Mouse (Mus musculus) cerebellum, adult 18-20 months (tissue): ENCODE results near the gene Actl6b.
"Not testable (repeated sequence)": the region's sequence is repeated elsewhere in the genome, so short reads cannot be mapped to it uniquely, and the experiment has no call there.

Experiments used
- DNase-seq, 2 experiments: peaks; one replicate each; pipeline ENCODE4 v3.0.0; 2021

Gene Actl6b

DNA sequence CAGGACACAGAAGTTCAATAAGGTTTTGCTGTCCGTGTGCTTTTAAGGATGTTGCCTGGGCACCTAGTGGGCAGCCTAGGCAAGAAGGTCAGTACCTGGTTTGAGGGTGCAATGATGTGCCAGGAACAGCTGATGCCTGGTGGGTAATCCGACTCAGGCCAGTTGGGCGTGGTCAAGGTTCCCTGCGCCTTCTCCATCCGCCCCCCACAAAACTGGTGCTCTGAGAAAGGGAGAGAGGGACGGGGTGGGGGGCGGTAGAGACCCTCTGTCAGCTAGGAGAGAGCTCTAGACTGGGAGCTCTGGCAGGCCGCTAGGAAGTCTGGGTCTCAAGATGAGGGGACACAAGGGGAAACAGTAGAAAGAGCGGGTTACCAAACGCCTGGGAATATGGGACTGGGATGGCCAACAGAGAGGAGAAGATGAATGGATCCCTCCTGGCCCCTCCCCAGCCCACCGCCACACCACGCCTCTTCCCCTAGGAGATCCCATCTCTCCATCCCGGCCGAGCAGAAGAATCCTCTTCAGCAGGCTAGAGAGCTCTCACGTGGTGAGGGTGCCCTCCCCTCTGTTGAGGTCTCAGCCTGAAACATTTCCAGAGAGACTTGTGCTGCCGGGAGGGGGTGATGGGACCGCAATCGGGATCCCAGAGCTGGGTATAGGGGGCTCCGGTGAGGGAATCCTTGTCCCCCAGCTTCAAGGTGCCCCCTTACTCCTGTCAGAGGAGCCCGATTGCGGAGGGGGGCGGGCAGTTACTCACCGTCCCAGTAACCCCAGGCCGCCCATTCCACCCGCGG, 54.7 kb downstream of the Actl6b start:
- no peak for DNase-seq

DNA sequence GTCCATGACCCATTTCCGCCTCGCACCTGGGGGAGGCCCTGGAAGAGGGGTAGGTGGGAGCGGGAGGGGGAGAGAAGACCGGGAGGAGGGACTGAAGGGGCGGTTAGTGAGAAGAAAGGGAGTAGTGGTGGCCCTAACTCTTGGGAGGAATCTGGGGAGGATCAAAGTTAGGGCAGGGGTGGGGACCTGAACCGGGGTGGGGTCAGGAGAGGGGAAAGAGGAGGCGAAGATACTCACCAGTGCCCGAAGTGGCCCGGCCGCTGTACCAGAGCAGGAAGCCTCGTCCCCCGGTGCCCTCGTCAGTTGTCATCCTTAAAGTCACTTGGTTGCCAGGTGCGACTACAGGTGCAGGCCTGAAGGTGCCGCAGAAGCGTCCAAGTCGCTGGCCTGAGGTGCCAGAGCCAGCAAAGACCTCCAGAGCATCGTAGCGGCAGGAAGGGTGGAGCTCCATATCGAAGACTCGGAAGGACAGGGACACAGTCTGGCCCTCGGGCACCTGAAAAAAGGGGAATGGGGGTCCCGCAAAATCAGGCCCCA, 55.4 kb downstream of the Actl6b start:
- no peak for DNase-seq

DNA sequence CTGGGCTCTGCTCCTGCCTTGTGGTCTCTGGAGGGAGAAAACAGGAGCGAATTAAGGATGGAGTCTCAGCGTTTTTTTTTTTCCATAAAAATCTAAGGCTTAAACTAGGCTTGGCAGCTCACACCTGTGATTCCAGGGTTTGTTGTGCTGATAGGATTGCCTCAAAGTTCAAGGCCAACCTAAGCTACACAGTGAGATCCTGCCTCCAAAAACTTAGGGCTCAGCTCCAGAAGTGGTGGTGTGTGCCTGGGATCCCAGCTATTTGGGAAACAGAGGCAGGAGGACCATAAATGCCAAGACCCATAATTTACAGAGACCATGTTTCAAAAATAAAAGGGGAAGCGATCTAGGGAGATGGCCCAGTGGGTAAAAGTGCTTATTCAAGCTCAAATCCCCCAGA, 56.0 kb downstream of the Actl6b start:
- DNase-seq, result no peak

DNA sequence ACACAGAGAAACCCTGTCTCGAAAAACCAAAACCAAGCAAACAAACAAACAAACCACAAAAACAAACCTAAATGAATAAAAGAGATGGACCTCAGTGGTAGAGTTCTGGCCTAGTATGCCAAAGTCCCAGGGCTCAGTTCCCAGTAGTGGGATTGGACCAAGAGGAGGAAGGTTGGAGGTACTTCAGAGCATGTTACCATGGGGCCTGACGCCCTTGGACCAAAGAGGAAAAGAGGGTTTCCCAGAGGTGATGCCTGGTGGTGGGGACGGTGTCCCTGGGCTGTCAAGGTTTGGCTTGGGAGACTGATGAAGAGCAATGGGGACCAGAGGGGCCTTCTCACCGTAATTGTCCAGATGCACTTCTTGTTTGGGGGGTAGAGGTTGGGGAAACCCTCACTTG, 56.7 kb downstream of the Actl6b start:
- DNase-seq, result no peak

DNA sequence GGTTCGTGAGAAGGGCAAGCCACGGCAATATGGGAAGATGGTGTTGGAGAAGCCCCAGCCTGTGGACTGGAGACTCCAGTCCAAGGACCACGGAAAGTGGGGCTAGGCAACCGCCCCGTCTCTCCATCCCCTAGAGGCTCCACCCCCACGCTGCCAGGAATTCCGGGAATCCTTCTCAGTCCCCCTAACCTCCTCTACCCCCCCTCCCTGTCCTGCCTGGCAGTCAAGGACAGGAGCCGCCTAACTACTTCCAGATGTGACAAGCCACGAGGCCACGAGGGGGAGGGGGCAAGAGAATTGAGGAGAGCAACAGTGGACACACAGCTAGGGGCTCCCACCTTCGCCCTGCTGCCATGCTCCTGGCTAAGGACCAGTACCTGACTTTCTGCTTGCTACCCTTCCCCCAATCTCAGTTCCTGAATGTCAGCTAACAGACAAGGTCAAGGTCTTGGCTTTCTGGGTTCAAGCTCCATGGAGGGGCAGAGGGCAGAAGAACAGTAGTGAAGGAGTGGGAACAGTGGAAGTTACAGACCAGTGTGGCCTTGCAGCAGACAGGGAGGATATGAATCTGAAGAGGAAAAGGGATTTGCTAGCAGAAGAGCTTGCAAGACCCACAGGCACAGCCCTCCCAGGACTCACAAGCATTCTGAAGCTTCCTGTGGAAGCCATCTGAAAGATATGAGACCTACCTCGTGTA, 57.4 kb downstream of the Actl6b start:
- no peak for DNase-seq

DNA sequence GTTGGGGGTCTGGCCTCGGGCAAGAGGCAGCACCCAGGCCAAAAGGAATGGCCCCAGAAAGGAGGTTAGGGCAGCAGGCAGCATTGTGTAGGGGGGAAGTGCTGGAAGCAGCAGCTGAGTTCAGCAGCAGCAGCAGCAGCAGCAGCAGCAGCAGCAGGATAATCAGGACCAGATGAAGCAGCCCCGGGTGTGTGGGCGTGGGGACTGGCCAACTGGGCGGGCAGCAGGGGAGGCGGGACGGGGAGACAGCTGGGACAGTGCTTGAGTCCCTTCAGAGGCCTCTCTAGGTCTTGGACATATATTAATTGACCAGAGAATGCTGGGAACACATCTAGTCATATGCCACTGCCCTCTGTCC, 57.9 kb downstream of the Actl6b start:
- DNase-seq, result no peak

DNA sequence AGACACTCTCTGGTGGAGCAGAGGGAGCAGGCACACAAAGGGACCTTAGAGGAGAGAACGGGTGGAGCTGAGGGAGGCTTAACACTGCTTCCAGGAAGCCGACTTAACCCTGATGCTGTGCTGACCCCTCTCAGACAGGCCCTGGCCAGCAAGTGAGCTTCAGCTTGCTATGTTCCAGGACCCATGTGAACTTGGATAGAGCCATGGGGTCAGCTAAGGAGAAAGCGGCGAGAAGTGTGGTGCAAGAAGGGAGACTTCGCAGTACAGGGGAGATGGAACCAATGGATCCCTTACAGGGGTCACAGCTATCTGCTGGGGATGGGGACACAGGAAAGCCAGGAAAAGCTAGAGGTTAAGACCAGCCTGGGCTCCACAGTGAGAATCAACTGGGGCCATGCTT, 59.8 kb downstream of the Actl6b start:
- no peak for DNase-seq

DNA sequence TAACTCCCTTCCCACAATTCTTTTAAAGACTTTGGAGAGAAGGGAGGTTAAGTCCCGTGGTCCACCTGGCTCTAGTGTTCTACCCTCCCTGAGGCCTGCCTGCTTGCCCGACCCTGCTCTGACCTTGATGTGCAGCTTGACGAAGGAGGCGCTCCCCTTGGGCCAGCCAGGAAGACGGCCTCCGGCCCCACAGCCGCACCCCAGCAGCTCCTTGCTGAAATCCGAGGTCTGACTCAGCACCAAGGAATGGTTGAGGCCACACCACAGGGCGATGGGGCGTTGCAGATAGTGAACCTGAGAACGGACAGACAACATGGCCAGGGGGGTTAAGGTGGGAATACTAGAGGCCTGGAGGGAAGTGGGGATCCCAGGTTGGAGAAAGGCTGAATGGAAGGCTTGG, 60.2 kb downstream of the Actl6b start, which contains the start of gene Pcolce:
Pcolce (minus strand) TSS at position 235 of the 400 bp plus-strand sequence.
- no peak for DNase-seq

DNA sequence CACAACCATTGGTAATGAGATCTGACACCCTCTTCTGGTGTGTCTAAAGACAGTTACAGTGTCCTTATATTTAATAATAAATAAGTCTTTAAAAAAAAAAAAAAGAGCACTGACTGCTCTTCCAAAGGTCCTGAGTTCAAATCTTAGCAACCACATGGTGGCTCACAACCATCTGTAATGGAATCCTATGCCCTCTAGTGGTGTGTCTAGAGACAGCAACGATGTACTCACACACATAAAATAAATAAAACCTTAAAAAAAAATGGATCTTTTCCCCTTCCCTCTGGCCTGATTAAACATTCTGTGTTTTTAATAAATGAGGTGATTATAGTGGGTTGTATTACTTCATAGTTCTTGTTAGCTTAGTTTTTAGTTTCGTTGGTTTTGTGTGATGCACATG, 61.6 kb downstream of the Actl6b start:
- not testable (repeated sequence) for DNase-seq

DNA sequence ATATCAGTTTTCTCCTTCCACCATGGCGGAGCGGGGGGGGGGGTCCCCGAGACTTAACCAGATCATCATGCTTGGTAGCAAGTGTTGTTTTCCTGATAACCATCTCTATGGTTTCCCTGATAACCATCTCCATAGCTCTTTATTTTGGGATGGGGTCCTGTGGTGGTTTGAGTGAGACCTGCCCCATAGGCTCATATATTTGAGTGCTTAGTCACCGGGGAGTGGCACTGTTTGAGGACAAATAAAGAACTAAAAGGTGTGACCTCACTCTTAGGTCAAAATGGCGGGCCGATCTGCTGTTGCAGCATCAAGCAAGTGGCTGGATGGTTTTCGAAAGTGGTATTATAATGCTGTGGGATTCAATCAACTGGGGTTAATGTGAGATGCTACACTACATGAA, 62.0 kb downstream of the Actl6b start:
- no peak for DNase-seq
